Mouse (Mus musculus): Measurements from ENCODE around the gene Galntl6.

DNA sequence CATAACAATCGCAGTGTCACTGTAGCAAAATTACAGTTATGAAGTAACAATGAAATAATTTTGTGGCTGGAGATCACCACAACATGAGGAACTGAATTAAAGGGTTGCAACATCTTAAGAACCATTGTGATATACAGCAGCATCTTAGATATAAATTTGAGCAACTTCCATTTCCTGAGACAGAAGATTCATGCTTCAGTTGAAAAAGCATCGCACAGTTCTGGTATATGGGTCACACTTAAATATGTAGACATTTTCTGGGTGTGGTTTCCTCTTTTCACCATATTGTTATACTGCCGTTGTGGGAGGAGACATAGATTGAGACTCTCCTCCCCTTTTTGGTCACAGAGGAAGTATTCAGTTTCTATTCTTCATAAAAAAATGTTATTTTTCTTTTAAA, 667.6 kb downstream of the Galntl6 start:
- TF ChIP-seq POLR2A (IDR thresholded peaks at IDR 0.05; ENCODE audit: extremely low read depth, insufficient read depth, low read length) (no peak), CTCF (IDR thresholded peaks at IDR 0.05; ENCODE audit: extremely low read depth, insufficient read depth, low read length) (no peak)
